Mouse (Mus musculus) G1E (cell line): Measurements from ENCODE around the gene Rgl3.

Experiments used
- CTCF ChIP-seq: IDR thresholded peaks from 2 replicates; pipeline ENCODE4 v1.5.1; 2012; ENCODE audit warnings: low read depth, low read length, inconsistent platforms, mixed read lengths
- GATA2 ChIP-seq: IDR thresholded peaks from 2 replicates; pipeline ENCODE4 v1.6.1; 2012; ENCODE audit warnings: low read depth, low read length, inconsistent platforms, borderline replicate concordance

GRCm38 (mm10) chr9:21996178-21996867 lies 7.1 kb upstream of the Rgl3 start:
- TF ChIP-seq CTCF (no peak), GATA2 (no peak)
